13 mouse cellular contexts compared by ENCODE assay signal in genomic region chr16:31165907-31166306, GRCm38 (mm10). TPM values are rescaled to one million over a fixed set of nuclear protein-coding genes. Genes with fewer than 3 reads are reported as not detected.
DNase-seq lines count a peak whose midpoint lies in the region; ATAC-seq and TF ChIP-seq lines count a peak whose summit lies in the region.
"Had no signal": no experiment of that assay in that cellular context is flagged by ENCODE, and none has a peak within 500 bp of the region (broad histone marks: within the 10 kb centered on the region; RNA-seq: fewer than 3 reads in every experiment).

No protein-coding gene starts in this region.

- no peaks in the 10 kb centered on the region for H3K36me3 ChIP-seq in heart, postnatal 0 days (replicated peaks; ENCODE audit: control insufficient read depth, insufficient read depth, low read length)
- H3K36me3 ChIP-seq in heart, embryonic 12.5 days = 0 out of 2 replicates have a peak, but pooled peaks cover 2% of the 10 kb centered on the region
- H3K36me3 ChIP-seq in lung, embryonic 16.5 days (ENCODE audit: control insufficient read depth, insufficient read depth, low read length) = no peaks in the 10 kb centered on the region
- H3K36me3 ChIP-seq in stomach, postnatal 0 days (ENCODE audit: control insufficient read depth, insufficient read depth, low read length) = no peaks in the 10 kb centered on the region

- DNase-seq in heart, postnatal 0 days (ENCODE audit: low spot score) = no peak
- no peak for DNase-seq in lung, postnatal 25 days (ENCODE audit: low spot score)
- DNase-seq in embryo, embryonic 9.5 days (ENCODE audit: extremely low spot score) = peak; percentile 28
- no peak for DNase-seq in stomach, postnatal 0 days (ENCODE audit: low spot score)
- no peak for DNase-seq in frontal cortex, adult 2 months (ENCODE audit: extremely low spot score in 1 of 2, low spot score in 1 of 2)
- DNase-seq: kidney, adult 18-20 months; layer of hippocampus, postnatal 36 days; retina, postnatal 1 day had no signal

- H3K9ac ChIP-seq in heart, postnatal 0 days (replicated peaks; ENCODE audit: low read depth, low read length) = no peak overlapping the region
- no peak overlapping the region for H3K9ac ChIP-seq in heart, embryonic 12.5 days
- no peak overlapping the region for H3K9ac ChIP-seq in lung, embryonic 16.5 days (ENCODE audit: low read length)
- H3K9ac ChIP-seq in stomach, postnatal 0 days (ENCODE audit: low read length) = no peak overlapping the region
- H3K9ac ChIP-seq: liver, embryonic 14.5 days had no signal

- no peaks in the 10 kb centered on the region for H3K27me3 ChIP-seq in heart, postnatal 0 days (ENCODE audit: control insufficient read depth, insufficient read depth, low read length)
- no peaks in the 10 kb centered on the region for H3K27me3 ChIP-seq in heart, embryonic 12.5 days (replicated peaks)
- H3K27me3 ChIP-seq in lung, embryonic 16.5 days (ENCODE audit: control insufficient read depth, insufficient read depth, low read depth, low read length) = no peaks in the 10 kb centered on the region
- H3K27me3 ChIP-seq in stomach, postnatal 0 days (ENCODE audit: control insufficient read depth, insufficient read depth, low read length) = no peaks in the 10 kb centered on the region
- H3K27me3 ChIP-seq: CH12.LX had no signal

- TF ChIP-seq EP300 in heart, postnatal 0 days (IDR thresholded peaks at IDR 0.05; ENCODE audit: low read depth) = no peak
- TF ChIP-seq EP300 in stomach, postnatal 0 days (optimal IDR thresholded peaks at IDR 0.05) = no peak

- H3K9me3 ChIP-seq in heart, postnatal 0 days (replicated peaks; ENCODE audit: control insufficient read depth, low read length) = no peaks in the 10 kb centered on the region
- no peaks in the 10 kb centered on the region; the same call in 1 of the 2 replicates for H3K9me3 ChIP-seq in heart, embryonic 12.5 days (replicated peaks)
- no peaks in the 10 kb centered on the region for H3K9me3 ChIP-seq in lung, embryonic 16.5 days (ENCODE audit: control insufficient read depth, low read length)
- H3K9me3 ChIP-seq in stomach, postnatal 0 days (ENCODE audit: control insufficient read depth, low read length) = no peaks in the 10 kb centered on the region

- no peak for ATAC-seq in heart, postnatal 0 days (ENCODE audit: insufficient read depth, low read depth)
- ATAC-seq in heart, embryonic 12.5 days (ENCODE audit: insufficient number of reproducible peaks, low FRiP score) = no peak; the same call in 1 of the 2 replicates
- ATAC-seq in lung, embryonic 16.5 days (ENCODE audit: low read depth) = peak; percentile 70
- no peak for ATAC-seq in stomach, postnatal 0 days (ENCODE audit: low FRiP score, low TSS enrichment)

- no peak overlapping the region for H3K4me2 ChIP-seq in heart, postnatal 0 days (ENCODE audit: low read depth, low read length)
- no peak overlapping the region for H3K4me2 ChIP-seq in heart, embryonic 12.5 days
- 0 out of 2 replicates have a peak overlapping the region, but pooled peaks have one; percentile 7 for H3K4me2 ChIP-seq in lung, embryonic 16.5 days (ENCODE audit: low read depth, low read length)
- H3K4me2 ChIP-seq in stomach, postnatal 0 days (replicated peaks; ENCODE audit: low read depth) = no peak overlapping the region

- no peak for TF ChIP-seq CTCF in heart, postnatal 0 days (IDR thresholded peaks at IDR 0.05; ENCODE audit: low read depth)
- TF ChIP-seq CTCF in stomach, postnatal 0 days (IDR thresholded peaks at IDR 0.05; ENCODE audit: low read depth) = no peak

- peak overlapping the region; percentile 13; the same call in 1 of the 2 replicates for H3K27ac ChIP-seq in heart, postnatal 0 days (ENCODE audit: low read depth)
- H3K27ac ChIP-seq in heart, embryonic 12.5 days (ENCODE audit: poor library complexity, severe bottlenecking) = no peak overlapping the region
- H3K27ac ChIP-seq in lung, embryonic 16.5 days (ENCODE audit: low read length) = peak overlapping the region; percentile 73
- H3K27ac ChIP-seq in stomach, postnatal 0 days (replicated peaks) = peak overlapping the region; percentile 76
- H3K27ac ChIP-seq: liver, embryonic 14.5 days had no signal

- H3K4me1 ChIP-seq in heart, postnatal 0 days (ENCODE audit: control insufficient read depth, insufficient read depth) = peaks cover 12% of the 10 kb centered on the region
- H3K4me1 ChIP-seq in heart, embryonic 12.5 days (replicated peaks) = peaks cover 25% of the 10 kb centered on the region
- H3K4me1 ChIP-seq in lung, embryonic 16.5 days (replicated peaks; ENCODE audit: control insufficient read depth, insufficient read depth, low read length) = peaks cover 23% of the 10 kb centered on the region
- H3K4me1 ChIP-seq in stomach, postnatal 0 days (replicated peaks; ENCODE audit: control insufficient read depth, insufficient read depth) = peaks cover 5% of the 10 kb centered on the region

- WGBS in heart, postnatal 0 days = 66% methylated on average over 4 of the region's 4 CpGs
- WGBS in heart, embryonic 12.5 days = 64% methylated on average over 4 of the region's 4 CpGs
- WGBS in lung, embryonic 16.5 days = 31% methylated on average over 4 of the region's 4 CpGs
- WGBS in stomach, postnatal 0 days = 57% methylated on average over 4 of the region's 4 CpGs

- no peak overlapping the region for H3K4me3 ChIP-seq in heart, postnatal 0 days (ENCODE audit: low read depth, low read length)
- H3K4me3 ChIP-seq in heart, embryonic 12.5 days = no peak overlapping the region
- H3K4me3 ChIP-seq in lung, embryonic 16.5 days (ENCODE audit: low read length) = no peak overlapping the region
- H3K4me3 ChIP-seq in stomach, postnatal 0 days (ENCODE audit: low read depth, low read length) = no peak overlapping the region
- H3K4me3 ChIP-seq: myocyte had no signal

RNA-seq across cellular contexts. Expression of gene Acap2, which starts 35.1 kb away (rescaled TPM):
- total RNA-seq in heart, postnatal 0 days (2014; rRNA removed; ENCODE audit: low replicate concordance) = 12.8 and 13.2 TPM in 2 replicates
- 7.0 and 7.1 TPM in 2 replicates for polyA plus RNA-seq in heart, postnatal 0 days (2015; fragmentation: Nextera tagmentation; extraction: Ambion mirVana)
- polyA plus RNA-seq in heart, embryonic 12.5 days (2016; fragmentation: Nextera tagmentation; extraction: Ambion mirVana) = 17.0 and 18.0 TPM in 2 replicates
- polyA plus RNA-seq in lung, embryonic 16.5 days (2015; fragmentation: Nextera tagmentation; extraction: Ambion mirVana) = 26.8 and 27.3 TPM in 2 replicates
- polyA plus RNA-seq in stomach, postnatal 0 days (2015; fragmentation: Nextera tagmentation; extraction: Ambion mirVana) = 12.9 and 14.8 TPM in 2 replicates
- polyA plus RNA-seq in frontal cortex, adult 2 months (2012; rRNA removed) = 50.5 and 56.7 TPM in 2 replicates
